Mouse (Mus musculus) inflammation-experienced regulatory T-cells, adult 6 months (primary cell): ENCODE data around the gene Eps8l1. TPM values are rescaled to one million over a fixed set of nuclear protein-coding genes. Genes with fewer than 3 reads are reported as not detected.

Experiments used
- ATAC-seq: one replicate; pipeline ENCODE4 v1.8.0; 2017
- polyA plus RNA-seq, 3 experiments: library from polyadenylated mRNA; unstranded; fragments of 100-300 nt; shearing (Covaris generic); gene quantifications; one replicate each; pipeline ENCODE4 v1.2.1; 2017

Eps8l1 gene
- polyA plus RNA-seq, 3 experiments from 2014 or later: 3.8 to 22.3 (median 12.5) TPM

- ATAC-seq: no peak
Measured at GRCm38 (mm10) chr7:4478021-4478795, 17.7 kb downstream of the Eps8l1 start.

- no peak for ATAC-seq
Measured at GRCm38 (mm10) chr7:4478796-4479291, 18.4 kb downstream of the Eps8l1 start.

- peak; percentile 70 for ATAC-seq
Measured at GRCm38 (mm10) chr7:4479674-4480073, 19.2 kb downstream of the Eps8l1 start.

- ATAC-seq: no peak
Measured at GRCm38 (mm10) chr7:4482281-4482680, 21.8 kb downstream of the Eps8l1 start.

GRCm38 (mm10) chr7:4491308-4491707, 30.8 kb downstream of the Eps8l1 start:
- no peak for ATAC-seq

GRCm38 (mm10) chr7:4492284-4493224, 32.1 kb downstream of the Eps8l1 start:
- ATAC-seq: peak; percentile 97

GRCm38 (mm10) chr7:4493991-4494390, 33.5 kb downstream of the Eps8l1 start:
- no peak for ATAC-seq

GRCm38 (mm10) chr7:4496468-4496867, 36.0 kb downstream of the Eps8l1 start:
- no peak for ATAC-seq

GRCm38 (mm10) chr7:4497271-4497903, 36.9 kb downstream of the Eps8l1 start:
- ATAC-seq: no peak

GRCm38 (mm10) chr7:4498251-4498650, 37.8 kb downstream of the Eps8l1 start:
- ATAC-seq: no peak

GRCm38 (mm10) chr7:4499034-4499433, 38.6 kb downstream of the Eps8l1 start:
- ATAC-seq: no peak

- ATAC-seq: peak; percentile 46
Measured at GRCm38 (mm10) chr7:4500892-4501471, 40.5 kb downstream of the Eps8l1 start.

GRCm38 (mm10) chr7:4501558-4502397, 41.3 kb downstream of the Eps8l1 start, which contains the start of gene Ppp1r12c:
Gene Ppp1r12c, minus strand, starts transcription at chr7:4501680.
- ATAC-seq: peak; percentile 88

- no peak for ATAC-seq
Measured at GRCm38 (mm10) chr7:4502421-4503090, 42.1 kb downstream of the Eps8l1 start.

GRCm38 (mm10) chr7:4503100-4503499, 42.6 kb downstream of the Eps8l1 start:
- ATAC-seq: no peak

- ATAC-seq: no peak
Measured at GRCm38 (mm10) chr7:4503858-4504257, 43.4 kb downstream of the Eps8l1 start.

GRCm38 (mm10) chr7:4504646-4505435, 44.4 kb downstream of the Eps8l1 start:
- no peak for ATAC-seq

GRCm38 (mm10) chr7:4507220-4507619, 46.7 kb downstream of the Eps8l1 start:
- no peak for ATAC-seq

- ATAC-seq: no peak
Measured at GRCm38 (mm10) chr7:4508062-4508738, 47.7 kb downstream of the Eps8l1 start.
